Comparison of ENCODE assay signal across 9 mouse cellular contexts in genomic region chr4:128670566-128671191, GRCm38 (mm10). TPM values are rescaled to one million over a fixed set of nuclear protein-coding genes. Genes with fewer than 3 reads are reported as not detected.
DNase-seq lines count a peak whose midpoint lies in the region; ATAC-seq and TF ChIP-seq lines count a peak whose summit lies in the region.
"Had no signal": no experiment of that assay in that cellular context is flagged by ENCODE, and none has a peak within 500 bp of the region (broad histone marks: within the 10 kb centered on the region; RNA-seq: fewer than 3 reads in every experiment).

No protein-coding gene starts in this region.

- peak overlapping the region; percentile 67 for H3K27ac ChIP-seq in hindbrain, embryonic 10.5 days
- H3K27ac ChIP-seq in hindbrain, embryonic 11.5 days (ENCODE audit: low read depth, low read length), result no peak overlapping the region; the same call in 1 of the 2 replicates
- H3K27ac ChIP-seq in embryonic facial prominence, embryonic 12.5 days, result peak overlapping the region; percentile 92
- H3K27ac ChIP-seq in kidney, embryonic 14.5 days (ENCODE audit: low read depth, low read length), result peak overlapping the region; percentile 72; the same call in 1 of the 2 replicates

- H3K4me1 ChIP-seq in hindbrain, embryonic 10.5 days (replicated peaks), result peaks cover 18% of the 10 kb centered on the region
- peaks cover 2% of the 10 kb centered on the region; the same call in 1 of the 2 replicates for H3K4me1 ChIP-seq in hindbrain, embryonic 11.5 days (replicated peaks; ENCODE audit: control insufficient read depth, insufficient read depth, low read length)
- peaks cover 35% of the 10 kb centered on the region for H3K4me1 ChIP-seq in embryonic facial prominence, embryonic 12.5 days
- peaks cover 19% of the 10 kb centered on the region for H3K4me1 ChIP-seq in kidney, embryonic 14.5 days (ENCODE audit: control insufficient read depth, insufficient read depth, low read length)

- H3K4me2 ChIP-seq in hindbrain, embryonic 11.5 days (replicated peaks; ENCODE audit: low read depth, low read length), result no peak overlapping the region
- H3K4me2 ChIP-seq in embryonic facial prominence, embryonic 12.5 days (replicated peaks), result peak overlapping the region; percentile 28
- no peak overlapping the region for H3K4me2 ChIP-seq in kidney, embryonic 14.5 days (replicated peaks; ENCODE audit: low read depth, low read length)
- peak overlapping the region; percentile 32 for H3K4me2 ChIP-seq in myocyte (ENCODE audit: low read depth)

- H3ac ChIP-seq in myocyte (ENCODE audit: control insufficient read depth, insufficient read length), result no peak overlapping the region

- H3K9ac ChIP-seq in hindbrain, embryonic 11.5 days (ENCODE audit: low read depth, low read length), result no peak overlapping the region
- no peak overlapping the region for H3K9ac ChIP-seq in embryonic facial prominence, embryonic 12.5 days
- H3K9ac ChIP-seq in kidney, embryonic 14.5 days (ENCODE audit: low read depth, low read length), result peak overlapping the region; percentile 9; the same call in 1 of the 2 replicates

- TF ChIP-seq POLR2A in myocyte (IDR thresholded peaks at IDR 0.05; ENCODE audit: insufficient read length, low read depth), result no peak

- no peak for ATAC-seq in hindbrain, embryonic 11.5 days (ENCODE audit: low FRiP score)
- ATAC-seq in embryonic facial prominence, embryonic 12.5 days (ENCODE audit: insufficient number of reproducible peaks, insufficient read depth, low FRiP score, low TSS enrichment), result peak; percentile 60; the same call in 1 of the 2 replicates
- peak; percentile 71 for ATAC-seq in kidney, embryonic 14.5 days (ENCODE audit: low FRiP score, low TSS enrichment)
- ATAC-seq in frontal cortex, adult (ENCODE audit: low TSS enrichment), result no peak

- no peaks in the 10 kb centered on the region for H3K36me3 ChIP-seq in hindbrain, embryonic 10.5 days
- H3K36me3 ChIP-seq in hindbrain, embryonic 11.5 days (ENCODE audit: control insufficient read depth, insufficient read depth, low read length), result no peaks in the 10 kb centered on the region
- H3K36me3 ChIP-seq in embryonic facial prominence, embryonic 12.5 days, result no peaks in the 10 kb centered on the region
- no peaks in the 10 kb centered on the region for H3K36me3 ChIP-seq in kidney, embryonic 14.5 days (ENCODE audit: control insufficient read depth, insufficient read depth, low read length)
- H3K36me3 ChIP-seq in myocyte (ENCODE audit: control insufficient read depth, insufficient read depth), result no peaks in the 10 kb centered on the region

- DNase-seq in hindbrain, embryonic 10.5 days (ENCODE audit: low spot score), result peak; percentile 62
- DNase-seq in hindbrain, embryonic 11.5 days (ENCODE audit: low spot score), result no peak
- DNase-seq in adrenal gland, postnatal 14 days, result no peak
- no peak for DNase-seq in urinary bladder, postnatal 10 days (ENCODE audit: low spot score)
- DNase-seq: gastrocnemius, postnatal 25 days had no signal

- H3K27me3 ChIP-seq in hindbrain, embryonic 10.5 days (ENCODE audit: insufficient read depth, poor library complexity, severe bottlenecking), result no peaks in the 10 kb centered on the region
- no peaks in the 10 kb centered on the region for H3K27me3 ChIP-seq in hindbrain, embryonic 11.5 days (ENCODE audit: control insufficient read depth, insufficient read depth, low read length)
- H3K27me3 ChIP-seq in embryonic facial prominence, embryonic 12.5 days, result no peaks in the 10 kb centered on the region
- H3K27me3 ChIP-seq in kidney, embryonic 14.5 days (ENCODE audit: control insufficient read depth, insufficient read depth, low read length), result no peaks in the 10 kb centered on the region
- H3K27me3 ChIP-seq in myocyte (ENCODE audit: control insufficient read depth, insufficient read depth, insufficient read length), result no peaks in the 10 kb centered on the region

- no peaks in the 10 kb centered on the region for H3K9me3 ChIP-seq in hindbrain, embryonic 10.5 days
- H3K9me3 ChIP-seq in hindbrain, embryonic 11.5 days (ENCODE audit: control insufficient read depth, low read length), result no peaks in the 10 kb centered on the region
- no peaks in the 10 kb centered on the region for H3K9me3 ChIP-seq in embryonic facial prominence, embryonic 12.5 days
- H3K9me3 ChIP-seq in kidney, embryonic 14.5 days (ENCODE audit: control insufficient read depth, low read length), result no peaks in the 10 kb centered on the region

- no peak overlapping the region for H3K4me3 ChIP-seq in hindbrain, embryonic 10.5 days
- H3K4me3 ChIP-seq in hindbrain, embryonic 11.5 days (ENCODE audit: low read depth, low read length), result no peak overlapping the region
- H3K4me3 ChIP-seq in embryonic facial prominence, embryonic 12.5 days, result no peak overlapping the region
- H3K4me3 ChIP-seq in kidney, embryonic 14.5 days (ENCODE audit: low read length), result no peak overlapping the region
- no peak overlapping the region for H3K4me3 ChIP-seq in myocyte

- WGBS in hindbrain, embryonic 10.5 days, result 40% methylated on average over 11 of the region's 11 CpGs
- 30% methylated on average over 11 of the region's 11 CpGs for WGBS in hindbrain, embryonic 11.5 days
- WGBS in embryonic facial prominence, embryonic 12.5 days, result 16% methylated on average over 11 of the region's 11 CpGs
- 9% methylated on average over 11 of the region's 11 CpGs for WGBS in kidney, embryonic 14.5 days

- H3K79me2 ChIP-seq in myocyte (ENCODE audit: control insufficient read depth, insufficient read depth), result no peaks in the 10 kb centered on the region

TF ChIP-seq in myocyte, 11 proteins besides CTCF, POLR2A, EP300 and RAD21:
- TF ChIP-seq TCF3 (IDR thresholded peaks at IDR 0.05; ENCODE audit: insufficient read length, low read depth) (no peak), USF1 (IDR thresholded peaks at IDR 0.05; ENCODE audit: low read depth) (peak; percentile 46)

RNA-seq across cellular contexts. Expression of gene Phc2, which starts 16.2 kb away (rescaled TPM):
- polyA plus RNA-seq in hindbrain, embryonic 10.5 days (2016; fragmentation: Nextera tagmentation; extraction: Ambion mirVana), result 41.9 and 62.2 TPM in 2 replicates
- polyA plus RNA-seq in hindbrain, embryonic 11.5 days (2014; fragmentation: Nextera tagmentation; extraction: Ambion mirVana), result 46.8 and 92.2 TPM in 2 replicates
- polyA plus RNA-seq in embryonic facial prominence, embryonic 12.5 days (2016; fragmentation: Nextera tagmentation; extraction: Ambion mirVana), result 82.4 and 106 TPM in 2 replicates
- polyA plus RNA-seq in kidney, embryonic 14.5 days (2014; fragmentation: Nextera tagmentation; extraction: Ambion mirVana), result 46.6 and 50.2 TPM in 2 replicates
- 100 TPM for polyA plus RNA-seq in myocyte (2012; fragmentation: generic; extraction: Trizol)
- total RNA-seq in adrenal gland, postnatal 14 days (2021), result 79.0 and 79.8 TPM in 2 replicates

RNA-seq across cellular contexts. Expression of gene Tlr12, which starts 52.3 kb away (rescaled TPM):
- 0.67 and 0.96 TPM in 2 replicates for polyA plus RNA-seq in hindbrain, embryonic 10.5 days (2016; fragmentation: Nextera tagmentation; extraction: Ambion mirVana)
- polyA plus RNA-seq in hindbrain, embryonic 11.5 days (2014; fragmentation: Nextera tagmentation; extraction: Ambion mirVana), result 0.13 and 0.20 TPM in 2 replicates
- polyA plus RNA-seq in embryonic facial prominence, embryonic 12.5 days (2016; fragmentation: Nextera tagmentation; extraction: Ambion mirVana), result 0.45 and 1.1 TPM in 2 replicates
- 0.91 and 1.1 TPM in 2 replicates for polyA plus RNA-seq in kidney, embryonic 14.5 days (2014; fragmentation: Nextera tagmentation; extraction: Ambion mirVana)
- polyA plus RNA-seq in myocyte (2012; fragmentation: generic; extraction: Trizol), result not detected
- total RNA-seq in adrenal gland, postnatal 14 days (2021), result 0.48 and 0.98 TPM in 2 replicates
- total RNA-seq: gastrocnemius, postnatal 25 days had no signal

Comparison
In these comparisons a context has a peak if more than half of its experiments do, and no peak if none do; other contexts are left out.
1. ATAC-seq: peak in embryonic facial prominence, embryonic 12.5 days (single experiment) and kidney, embryonic 14.5 days (single experiment); none in hindbrain, embryonic 11.5 days (single experiment) and frontal cortex, adult (single experiment).
2. H3K4me2 ChIP-seq: peak in embryonic facial prominence, embryonic 12.5 days (single experiment) and myocyte (single experiment); none in hindbrain, embryonic 11.5 days (single experiment) and kidney, embryonic 14.5 days (single experiment).